Mouse (Mus musculus): ENCODE measurements around the gene Armcx1.
"Not testable (repeated sequence)": the region's sequence is repeated elsewhere in the genome, so short reads cannot be mapped to it uniquely, and the experiment has no call there.

The Armcx1 gene

GRCm38 (mm10) chrX:134763428-134764198 is 45.9 kb downstream of the Armcx1 start:
- not testable (repeated sequence) for DNase-seq
